Mouse (Mus musculus) gastrocnemius, adult 2 months (tissue): ENCODE data around the gene Pdgfa. TPM values are rescaled to one million over a fixed set of nuclear protein-coding genes. Genes with fewer than 3 reads are reported as not detected.

ENCODE experiments used
- DNase-seq: peaks from one replicate; pipeline ENCODE4 v3.0.0; 2022
- H3K27ac ChIP-seq: fragments of 200-600 bp; 2 replicates; pipeline ENCODE4 v1.8.1; 2022; ENCODE audit warnings: mild to moderate bottlenecking
- H3K4me3 ChIP-seq: fragments of 200-600 bp; 2 replicates; pipeline ENCODE4 v1.8.1; 2022; ENCODE audit warnings: mild to moderate bottlenecking, moderate library complexity
- CTCF ChIP-seq: fragments of 200-600 bp; IDR thresholded peaks from 2 replicates; pipeline ENCODE4 v1.8.1; 2022; ENCODE audit warnings: antibody characterized with exemption, mild to moderate bottlenecking, moderate library complexity
- intact Hi-C: fragments of 180-260 bp; cut with DNase I; formaldehyde crosslinking; loops from one replicate; pipeline ENCODE4 v1.15.1; 2025
- total RNA-seq, 2 experiments: library from RNA; stranded (reverse); gene quantifications; 2 replicates each; pipeline ENCODE4 v1.2.3; 2021

Gene Pdgfa
- total RNA-seq, 2 experiments from 2014 or later: 17.8 to 27.4 TPM

DNA sequence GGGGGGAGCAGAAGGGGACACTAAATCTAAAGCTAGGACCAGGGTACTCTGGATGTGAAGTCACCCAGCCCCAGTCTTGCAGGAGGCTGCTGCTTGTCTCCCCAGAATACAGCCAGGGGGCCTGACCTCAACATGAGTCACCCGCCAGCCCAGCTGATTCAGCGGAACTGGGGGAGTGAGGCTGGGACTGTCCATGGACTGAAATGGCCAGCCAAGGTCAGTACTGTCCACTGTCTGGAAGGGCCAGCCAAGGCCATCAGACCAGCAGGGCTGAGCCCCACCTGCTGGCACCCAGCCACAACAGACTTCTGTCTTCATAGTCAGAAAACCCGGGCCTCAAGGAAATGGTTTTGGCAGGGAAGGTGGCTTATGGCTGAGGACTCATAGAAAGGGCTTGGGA, 17.9 kb upstream of the Pdgfa start:
- no peak overlapping the region for H3K4me3 ChIP-seq
- peak; percentile 74 for DNase-seq
- H3K27ac ChIP-seq: no peak overlapping the region
- intact Hi-C loops: loop anchor here (10.0 kb wide), 1 partner anchor 160 kb away; no protein-coding TSS in a partner anchor
- no peak for TF ChIP-seq CTCF

DNA sequence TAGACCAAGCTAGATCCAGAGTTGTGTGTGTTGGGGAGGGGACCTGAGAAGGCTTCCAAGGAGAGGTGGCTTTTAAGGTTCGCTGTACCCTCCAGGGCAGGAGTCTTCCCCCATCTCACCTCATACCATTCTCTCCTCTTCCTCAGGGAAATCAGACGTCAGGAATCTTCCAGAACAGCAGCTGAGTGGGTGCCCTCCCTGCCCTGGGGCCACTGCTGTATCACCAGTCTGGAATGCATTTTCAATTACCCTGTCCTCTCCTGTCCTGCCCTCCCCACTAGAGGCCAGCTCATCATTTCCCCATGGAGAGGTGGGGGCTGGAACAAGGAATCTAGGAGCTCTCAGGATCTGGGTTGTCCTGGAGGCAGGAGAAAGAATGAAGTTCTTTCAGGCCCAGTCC, 13.5 kb upstream of the Pdgfa start:
- Histone ChIP-seq H3K27ac (no peak overlapping the region), H3K4me3 (no peak overlapping the region)
- no peak for DNase-seq
- intact Hi-C loops: loop anchor here (10.0 kb wide), 1 partner anchor 164 kb away; no protein-coding TSS in a partner anchor
- no peak for TF ChIP-seq CTCF

DNA sequence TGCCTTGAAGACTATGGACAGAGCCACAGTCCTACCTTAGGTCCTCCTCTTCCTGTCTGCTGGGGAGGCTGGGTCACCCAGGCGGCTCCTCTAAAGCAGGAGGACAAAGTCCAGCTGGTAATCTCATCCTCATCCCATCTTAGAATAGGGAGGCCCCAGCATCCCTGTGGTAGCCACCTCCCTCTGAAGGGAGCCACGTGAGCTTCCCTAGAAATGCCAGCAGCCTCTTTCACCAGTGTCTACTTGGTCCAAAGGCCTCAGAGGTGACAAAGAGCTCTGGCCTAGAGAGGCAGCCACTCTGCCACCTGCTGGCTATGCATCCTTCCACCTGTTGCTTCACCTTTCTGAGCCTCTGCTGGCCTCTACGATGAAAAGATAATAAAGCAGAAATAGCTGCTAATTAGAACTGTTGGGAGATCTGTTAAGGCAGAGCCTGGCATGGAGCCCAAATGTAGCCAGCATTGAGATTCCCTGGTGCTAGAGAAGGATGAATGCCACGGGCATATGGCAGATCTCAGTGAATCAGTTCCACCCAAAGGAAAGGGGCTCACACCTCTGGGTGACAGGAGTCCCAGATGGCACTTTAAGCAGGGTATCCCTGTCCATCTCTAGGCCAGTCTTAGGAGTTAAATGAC, 10.1 kb upstream of the Pdgfa start:
- DNase-seq: peak; percentile 46
- intact Hi-C loops: loop anchor here (5.0 kb wide), 1 partner anchor 55 kb away; no protein-coding TSS in a partner anchor

DNA sequence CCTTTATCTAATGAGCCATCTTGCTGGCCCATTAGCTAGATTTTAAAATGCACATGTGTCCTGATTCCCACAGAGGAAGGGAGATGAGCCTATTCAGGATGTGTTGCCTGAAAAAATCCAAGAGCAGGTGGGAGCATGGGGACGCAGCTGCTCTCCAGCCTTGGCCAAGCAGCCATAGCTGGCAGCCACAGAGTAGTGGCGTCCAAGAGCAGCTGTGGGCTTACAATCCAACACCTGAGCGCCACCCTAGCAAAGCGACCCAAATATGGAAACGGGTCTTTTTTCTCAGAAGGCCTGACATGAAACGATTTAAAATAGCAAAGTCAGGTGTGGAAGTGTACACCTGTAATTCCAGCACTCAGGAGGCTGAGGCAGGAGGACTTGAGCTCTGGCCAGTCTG, 7.4 kb upstream of the Pdgfa start:
- no peak overlapping the region for H3K27ac ChIP-seq
- intact Hi-C loops: no loop called here
- no peak for DNase-seq
- no peak overlapping the region for H3K4me3 ChIP-seq
- no peak for TF ChIP-seq CTCF

More for the DNA sequence above, 10.1 kb upstream of the Pdgfa start:
- no peak overlapping the region for H3K27ac ChIP-seq
- TF ChIP-seq CTCF: peak; percentile 66
- H3K4me3 ChIP-seq: no peak overlapping the region

DNA sequence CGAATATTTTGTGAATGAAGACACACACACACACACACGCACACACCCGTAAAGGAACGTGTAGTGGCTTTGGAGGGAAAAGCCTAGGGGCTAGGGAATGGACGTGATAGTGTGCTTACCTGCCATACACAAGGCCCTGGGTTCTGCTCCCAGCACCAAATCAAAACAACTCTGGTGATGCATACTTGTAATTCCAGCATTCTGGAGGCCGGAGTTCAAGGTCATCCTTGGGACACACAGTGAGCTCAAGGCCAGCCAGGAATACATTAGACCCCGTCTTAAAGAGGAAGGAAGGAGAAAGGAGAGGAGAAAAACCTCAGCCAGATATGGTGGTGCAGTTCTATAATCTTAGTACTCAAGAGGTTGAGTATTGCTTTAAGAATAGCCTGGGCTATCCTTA, 2.5 kb upstream of the Pdgfa start:
- no peak overlapping the region for H3K27ac ChIP-seq
- no peak for TF ChIP-seq CTCF
- intact Hi-C loops: loop anchor here (5.0 kb wide), 1 partner anchor 83 kb away; no protein-coding TSS in a partner anchor

DNA sequence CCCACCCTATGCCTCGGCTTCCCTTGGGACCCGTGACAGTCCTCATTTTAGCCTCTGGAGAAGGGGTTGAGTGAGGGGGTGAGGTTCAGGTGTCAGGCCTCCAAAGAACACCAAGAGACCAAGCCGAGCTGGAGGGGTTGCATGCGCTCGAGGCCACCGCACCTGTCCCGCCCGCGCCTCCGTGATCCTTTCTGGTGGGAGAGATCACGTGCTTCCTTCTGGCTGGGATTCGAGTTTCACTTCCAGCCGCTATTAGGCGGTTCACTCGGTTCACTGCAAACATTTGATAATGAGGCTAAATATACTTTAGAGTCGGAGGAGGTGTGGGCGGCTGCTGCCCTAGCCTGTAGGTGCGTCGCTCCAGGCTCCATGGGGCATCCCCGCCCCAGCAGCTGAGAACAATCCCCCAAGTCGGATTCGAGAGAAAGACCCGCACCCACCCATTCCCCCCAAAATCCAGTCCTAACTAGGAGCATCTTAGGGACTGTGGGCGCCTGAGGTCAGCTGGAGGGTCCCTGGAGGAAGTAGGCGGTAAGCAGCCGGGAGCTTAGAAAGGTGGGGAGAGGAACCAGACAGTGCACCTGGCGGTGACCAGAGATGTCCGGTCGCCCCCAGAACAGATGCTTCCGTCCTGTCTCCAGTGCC, 888 bp upstream of the Pdgfa start:
- intact Hi-C loops: loop anchor here (2.0 to 5.0 kb wide), 2 partner anchors 84 to 141 kb away; no protein-coding TSS in a partner anchor
- peak; percentile 75 for DNase-seq
- peak overlapping the region; percentile 69 for H3K4me3 ChIP-seq
- peak overlapping the region; percentile 99 for H3K27ac ChIP-seq
- no peak for TF ChIP-seq CTCF

More for the DNA sequence above, 2.5 kb upstream of the Pdgfa start:
- DNase-seq: no peak
- H3K4me3 ChIP-seq: no peak overlapping the region

DNA sequence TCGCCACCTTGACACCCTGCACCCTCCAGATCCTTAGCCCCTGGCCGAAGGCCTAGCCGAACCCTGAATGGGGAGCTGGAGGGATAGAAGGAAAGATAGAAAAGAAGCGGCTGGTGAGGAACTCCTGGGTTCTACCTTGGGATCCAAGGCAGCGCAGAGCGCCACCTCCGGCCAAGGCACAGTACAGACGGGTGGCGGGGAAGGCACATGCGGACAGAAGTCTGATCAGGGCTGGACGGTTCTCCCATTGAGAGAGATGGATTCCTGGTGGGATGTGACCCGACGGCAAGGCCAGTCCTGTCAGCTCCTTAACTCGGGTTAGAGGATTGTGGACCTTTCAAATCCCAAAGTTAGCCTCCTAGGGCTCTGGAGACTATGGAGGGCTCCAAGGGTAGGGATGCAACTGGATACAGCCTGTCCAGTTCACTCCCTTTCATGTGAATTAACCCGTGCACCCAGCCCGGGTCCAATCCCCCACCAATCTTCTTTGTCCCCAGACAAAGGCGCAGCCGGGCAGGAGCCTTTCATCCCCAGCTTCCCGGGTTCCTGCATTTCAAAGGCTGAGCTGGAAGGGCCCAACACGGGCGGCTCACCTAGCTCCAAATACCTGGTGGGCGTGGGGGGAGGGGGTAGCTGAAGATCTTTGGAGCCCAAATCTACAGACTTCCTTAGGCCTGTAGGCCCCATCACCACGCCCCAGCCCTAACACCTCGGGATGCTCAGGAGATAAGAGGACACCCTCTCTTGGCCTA, 672 bp downstream of the Pdgfa start:
- TF ChIP-seq CTCF: peak; percentile 49
- intact Hi-C loops: loop anchor here (2.0 to 5.0 kb wide), 2 partner anchors 86 to 140 kb away; no protein-coding TSS in a partner anchor
- Histone ChIP-seq H3K27ac (peak overlapping the region; percentile 99), H3K4me3 (peak overlapping the region; percentile 95)
- DNase-seq: peak; percentile 70

DNA sequence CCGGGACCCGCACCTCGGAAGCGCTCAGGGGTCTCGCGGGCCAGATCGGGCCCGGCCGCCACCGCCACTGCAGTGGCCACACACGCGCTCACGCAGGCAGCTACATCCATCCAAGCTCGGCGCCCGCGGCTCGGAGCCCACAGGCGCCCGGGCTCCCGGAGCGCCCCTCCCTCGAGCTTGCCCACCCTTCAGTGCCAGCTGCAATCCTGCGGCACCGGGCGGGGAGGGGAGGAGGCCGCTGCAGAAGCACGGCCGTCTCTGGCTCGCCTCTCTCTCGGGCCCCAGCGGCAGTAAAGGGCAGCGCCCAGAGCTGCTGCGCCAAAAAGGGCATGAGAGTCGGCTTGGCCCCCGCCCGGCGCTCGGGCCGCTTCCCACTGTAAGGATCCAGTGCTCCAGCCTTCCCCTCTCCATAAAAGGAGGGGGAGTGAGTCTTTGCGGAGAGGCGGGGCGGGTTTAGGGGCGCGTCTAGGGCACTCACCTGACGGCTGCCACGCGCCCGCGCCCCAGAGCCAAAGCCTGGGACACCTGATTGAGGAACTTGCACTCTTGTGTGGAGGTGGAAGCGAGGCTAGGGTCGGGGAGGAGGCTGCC, 1.4 kb downstream of the Pdgfa start:
- peak; percentile 93 for DNase-seq
- peak; percentile 51 for TF ChIP-seq CTCF
- intact Hi-C loops: loop anchor here (2.0 to 5.0 kb wide), 4 partner anchors 17 to 139 kb away; no protein-coding TSS in a partner anchor
- peak overlapping the region; percentile 99 for H3K27ac ChIP-seq
- peak overlapping the region; percentile 95 for H3K4me3 ChIP-seq

DNA sequence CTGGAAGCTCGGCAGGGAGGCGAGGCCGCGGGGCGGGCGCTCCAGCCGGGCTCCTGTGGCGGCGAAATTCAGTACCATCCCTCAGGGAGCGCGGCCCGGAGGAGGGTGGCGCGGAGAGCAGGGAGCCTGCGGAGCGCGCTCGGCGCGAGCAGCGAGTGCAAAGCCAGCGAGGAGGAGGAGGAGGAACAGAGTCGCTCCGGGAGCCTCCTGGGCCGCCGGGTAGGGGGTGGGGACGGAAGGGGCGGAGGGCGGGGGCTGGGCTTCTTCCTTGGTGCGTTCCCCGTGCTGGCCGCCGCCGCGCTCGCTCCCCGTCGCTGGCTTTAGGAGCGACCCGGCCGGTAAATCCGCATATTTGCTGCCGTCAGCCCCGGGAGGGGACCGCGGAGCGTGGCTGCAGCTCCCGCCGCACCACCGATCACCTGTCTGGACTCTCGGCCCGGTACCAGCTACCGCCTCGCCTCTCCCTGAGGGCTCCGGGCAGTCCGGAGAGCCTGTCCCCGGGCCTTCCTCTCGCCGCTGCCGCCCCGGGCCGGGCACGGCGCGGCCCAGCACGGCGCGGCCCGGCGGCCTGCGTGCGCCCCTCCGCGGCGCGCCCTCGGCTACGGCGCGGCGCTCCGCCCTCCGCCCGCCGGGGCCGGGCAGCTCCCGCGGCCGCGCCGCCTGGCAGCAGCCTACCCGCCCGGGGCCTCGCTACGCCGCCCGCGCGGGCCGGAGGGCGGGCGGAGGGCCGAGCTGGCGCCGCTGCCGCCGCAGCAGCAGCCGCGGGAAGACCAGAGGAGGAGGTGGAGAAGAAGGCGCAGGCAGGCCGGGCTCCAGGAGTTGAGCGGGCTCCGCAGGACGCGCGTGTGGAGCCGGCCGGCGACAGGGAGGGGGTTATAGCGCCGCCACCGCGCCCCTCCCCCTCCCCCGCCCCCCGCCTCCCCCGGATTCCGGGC, 2.1 kb downstream of the Pdgfa start:
- Histone ChIP-seq H3K4me3 (peak overlapping the region; percentile 95), H3K27ac (peak overlapping the region; percentile 99)
- TF ChIP-seq CTCF: 0 out of 2 replicates have a peak, but pooled peaks have one; percentile 5
- intact Hi-C loops: loop anchor here (2.0 to 5.0 kb wide), 4 partner anchors 16 to 87 kb away; no protein-coding TSS in a partner anchor
- peak; percentile 91 for DNase-seq

DNA sequence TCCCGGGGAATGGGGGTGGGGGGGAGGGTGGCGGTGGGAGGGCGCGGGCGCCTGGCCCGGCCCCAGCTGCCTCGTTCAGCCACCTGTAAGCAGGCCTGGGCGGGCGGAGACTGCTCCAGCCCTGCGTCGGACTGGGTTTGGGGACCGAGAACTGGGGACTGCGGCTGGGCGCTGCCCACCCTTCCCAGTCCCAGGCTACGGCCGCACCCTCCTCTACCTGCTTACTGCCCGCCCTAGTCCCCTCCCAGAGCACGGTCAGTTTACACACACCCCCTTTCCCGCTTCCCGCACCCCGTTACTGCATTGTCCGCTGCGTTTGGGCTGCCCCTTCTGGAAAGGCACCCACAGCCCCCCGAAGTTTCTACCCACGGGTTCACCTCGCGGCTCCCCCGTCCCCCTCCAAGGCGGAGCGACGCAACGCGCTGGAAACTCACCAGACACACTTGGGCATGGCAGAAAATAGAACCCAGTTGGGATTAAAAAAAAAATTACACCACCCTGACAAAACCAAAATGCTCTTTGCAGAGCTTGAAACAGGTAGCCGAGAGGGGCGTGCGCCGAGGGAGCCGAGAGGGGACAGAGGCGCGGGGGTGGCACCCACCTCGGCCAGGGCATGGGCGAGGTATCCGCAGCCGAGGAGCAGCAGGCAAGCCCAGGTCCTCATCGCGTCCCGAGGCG, 2.9 kb downstream of the Pdgfa start:
- DNase-seq: peak; percentile 65
- TF ChIP-seq CTCF: no peak
- Histone ChIP-seq H3K4me3 (peak overlapping the region; percentile 95), H3K27ac (peak overlapping the region; percentile 99)
- intact Hi-C loops: loop anchor here (2.0 to 5.0 kb wide), 3 partner anchors 15 to 62 kb away; no protein-coding TSS in a partner anchor
